Mouse (Mus musculus) testis, adult 2 months (tissue): ENCODE results near the gene Klrg1.

Experiments used
- CTCF ChIP-seq: fragments of 200-500 bp; IDR thresholded peaks from 2 replicates; pipeline ENCODE4 v1.5.1; 2012; ENCODE audit warnings: low read depth, mild to moderate bottlenecking, inconsistent platforms, low read length, moderate library complexity; ENCODE audit not compliant: control insufficient read depth, insufficient read depth, insufficient replicate concordance
- POLR2A ChIP-seq: fragments of 200-500 bp; IDR thresholded peaks from 2 replicates; pipeline ENCODE4 v1.6.1; 2012; ENCODE audit warnings: low read depth, mild to moderate bottlenecking, inconsistent platforms, low read length, moderate library complexity; ENCODE audit not compliant: control insufficient read depth

GRCm38 (mm10) chr6:122282782-122283181 is at the start of gene Klrg1:
- no peak for TF ChIP-seq CTCF
- TF ChIP-seq POLR2A: no peak
